Mouse (Mus musculus): ENCODE data around the gene Slc12a5. TPM values are rescaled to one million over a fixed set of nuclear protein-coding genes. Genes with fewer than 3 reads are reported as not detected.

Slc12a5 gene
- total and polyA plus RNA-seq, 3 experiments: 0.50 to 1.3 TPM; not detected in 1

DNA sequence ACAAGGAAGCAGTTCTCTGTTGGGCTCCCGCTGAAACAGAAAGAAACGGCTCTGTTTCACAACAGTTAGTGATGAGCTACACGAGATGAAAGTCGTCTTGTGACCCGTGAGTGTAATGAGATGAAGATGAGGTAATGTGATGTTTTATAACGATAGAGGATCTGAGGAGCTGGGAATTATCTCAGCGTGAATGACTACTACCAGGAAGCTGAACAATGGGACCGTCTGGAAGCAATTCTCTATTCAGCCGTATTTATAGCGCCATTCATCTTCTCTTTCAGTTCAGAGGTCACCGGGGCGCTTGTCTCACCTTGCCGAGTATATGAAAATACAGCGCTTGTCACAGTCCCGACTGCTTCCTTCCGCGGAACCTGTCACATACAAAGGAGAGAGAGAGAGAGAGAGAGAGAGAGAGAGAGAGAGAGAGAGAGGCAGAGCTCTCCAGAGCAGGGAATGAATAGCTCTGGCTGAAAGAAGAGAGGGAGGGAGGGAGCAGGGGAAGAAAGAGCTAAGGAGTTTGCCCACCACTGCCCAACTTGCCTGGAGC lies 82.6 kb downstream of the Slc12a5 start:
- H3K4me3 ChIP-seq (ENCODE audit: control insufficient read depth in 1 of 2, insufficient read depth in 1 of 2, low read depth in 2 of 2, low read length in 2 of 2): no peak overlapping the region
- no peaks in the 10 kb centered on the region for H3K79me2 ChIP-seq (ENCODE audit: control insufficient read depth, insufficient read depth, low read length, poor library complexity)
- no peak for DNase-seq (ENCODE audit: low read depth, low spot score)
- H3K9ac ChIP-seq (ENCODE audit: control insufficient read depth, low read depth, low read length, poor library complexity, severe bottlenecking): no peak overlapping the region
- TF ChIP-seq TCF12 (IDR thresholded peaks at IDR 0.05; ENCODE audit: low read depth, low read length) (no peak), SMC3 (IDR thresholded peaks at IDR 0.05; ENCODE audit: low read depth, low read length) (no peak), TAL1 (IDR thresholded peaks at IDR 0.05; ENCODE audit: low read length) (no peak), POLR2AphosphoS5 (IDR thresholded peaks at IDR 0.05; ENCODE audit: borderline replicate concordance, low read depth, low read length) (no peak), ZKSCAN1 (IDR thresholded peaks at IDR 0.05; ENCODE audit: low read depth, low read length) (no peak), SIN3A (IDR thresholded peaks at IDR 0.05; ENCODE audit: low read length) (no peak), MXI1 (IDR thresholded peaks at IDR 0.05; ENCODE audit: low read depth, low read length) (no peak), GABPA (IDR thresholded peaks at IDR 0.05; ENCODE audit: low read depth, low read length) (no peak), UBTF (IDR thresholded peaks at IDR 0.05; ENCODE audit: borderline replicate concordance, insufficient read depth, low read depth, low read length) (no peak)
- H3K4me1 ChIP-seq (ENCODE audit: control insufficient read depth in 1 of 2, insufficient read depth in 2 of 2, low read length in 2 of 2): no peaks in the 10 kb centered on the region
- no peaks in the 10 kb centered on the region for H3K9me3 ChIP-seq (replicated peaks; ENCODE audit: insufficient read depth, low read length)
- H3K27me3 ChIP-seq (ENCODE audit: control insufficient read depth in 1 of 2, insufficient read depth in 2 of 2, low read length in 2 of 2): peaks cover 4% of the 10 kb centered on the region in 2 experiments; a peak in 3 of 4 replicates
- no peak overlapping the region for H3K27ac ChIP-seq (ENCODE audit: control insufficient read depth, low read depth, low read length)
- no peaks in the 10 kb centered on the region for H3K36me3 ChIP-seq (ENCODE audit: control insufficient read depth in 1 of 2, insufficient read depth in 2 of 2, low read length in 2 of 2)

DNA sequence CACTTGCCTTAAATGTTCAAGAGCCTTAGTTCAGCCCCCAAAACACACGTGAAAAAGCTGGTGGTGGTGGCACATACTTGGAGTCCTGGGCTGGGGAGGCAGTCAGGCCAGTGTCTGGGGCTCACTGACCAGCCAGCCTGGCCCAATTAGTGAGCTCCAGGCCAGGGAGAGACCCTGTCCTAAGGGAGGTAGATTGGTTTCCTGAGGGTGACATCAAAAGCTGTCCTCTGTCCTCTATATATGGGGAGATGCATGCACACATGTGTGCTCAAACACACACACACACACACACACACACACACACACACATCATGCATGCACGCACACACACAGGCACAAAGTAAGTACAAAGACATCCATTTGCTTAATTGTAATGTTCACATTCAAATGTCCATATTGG lies 83.1 kb downstream of the Slc12a5 start:
- Histone ChIP-seq H3K79me2 (ENCODE audit: control insufficient read depth, insufficient read depth, low read length, poor library complexity) (no peaks in the 10 kb centered on the region), H3K27me3 (ENCODE audit: control insufficient read depth in 1 of 2, insufficient read depth in 2 of 2, low read length in 2 of 2) (peaks cover 2 to 4% of the 10 kb centered on the region in 2 experiments; a peak in 3 of 4 replicates), H3K9me3 (replicated peaks; ENCODE audit: insufficient read depth, low read length) (no peaks in the 10 kb centered on the region), H3K4me3 (ENCODE audit: control insufficient read depth in 1 of 2, insufficient read depth in 1 of 2, low read depth in 2 of 2, low read length in 2 of 2) (no peak overlapping the region), H3K9ac (ENCODE audit: control insufficient read depth, low read depth, low read length, poor library complexity, severe bottlenecking) (no peak overlapping the region), H3K4me1 (ENCODE audit: control insufficient read depth in 1 of 2, insufficient read depth in 2 of 2, low read length in 2 of 2) (no peaks in the 10 kb centered on the region), H3K36me3 (ENCODE audit: control insufficient read depth in 1 of 2, insufficient read depth in 2 of 2, low read length in 2 of 2) (no peaks in the 10 kb centered on the region), H3K27ac (ENCODE audit: control insufficient read depth, low read depth, low read length) (no peak overlapping the region)
- no peak for DNase-seq (ENCODE audit: low read depth, low spot score)
- TF ChIP-seq MXI1 (IDR thresholded peaks at IDR 0.05; ENCODE audit: low read depth, low read length) (no peak), USF1 (IDR thresholded peaks at IDR 0.05; ENCODE audit: low read depth, low read length) (no peak), POLR2A (IDR thresholded peaks at IDR 0.05; ENCODE audit: control insufficient read depth in 1 of 2, insufficient read depth in 1 of 2, low read depth in 1 of 2, low read length in 2 of 2, poor library complexity in 1 of 2) (no peak), GATA1 (IDR thresholded peaks at IDR 0.05; ENCODE audit: low read depth, low read length) (no peak), BHLHE40 (IDR thresholded peaks at IDR 0.05; ENCODE audit: borderline replicate concordance, low read depth, low read length) (no peak), MAZ (IDR thresholded peaks at IDR 0.05; ENCODE audit: low read depth, low read length) (no peak), UBTF (IDR thresholded peaks at IDR 0.05; ENCODE audit: borderline replicate concordance, insufficient read depth, low read depth, low read length) (no peak), ZMIZ1 (IDR thresholded peaks at IDR 0.05; ENCODE audit: low read depth, low read length) (no peak)

Measured in MEL (cell line).